Mouse (Mus musculus) frontal cortex, postnatal 25 days (tissue): Measurements from ENCODE around the gene Aebp1.

Source experiments
- DNase-seq, 2 experiments: peaks; one replicate each; pipeline ENCODE4 v3.0.0; 2022; ENCODE audit warnings: low spot score in 2 of 2

Gene Aebp1

GRCm38 (mm10) chr11:5893807-5894206, 32.1 kb downstream of the Aebp1 start:
- DNase-seq = no peak

DNA sequence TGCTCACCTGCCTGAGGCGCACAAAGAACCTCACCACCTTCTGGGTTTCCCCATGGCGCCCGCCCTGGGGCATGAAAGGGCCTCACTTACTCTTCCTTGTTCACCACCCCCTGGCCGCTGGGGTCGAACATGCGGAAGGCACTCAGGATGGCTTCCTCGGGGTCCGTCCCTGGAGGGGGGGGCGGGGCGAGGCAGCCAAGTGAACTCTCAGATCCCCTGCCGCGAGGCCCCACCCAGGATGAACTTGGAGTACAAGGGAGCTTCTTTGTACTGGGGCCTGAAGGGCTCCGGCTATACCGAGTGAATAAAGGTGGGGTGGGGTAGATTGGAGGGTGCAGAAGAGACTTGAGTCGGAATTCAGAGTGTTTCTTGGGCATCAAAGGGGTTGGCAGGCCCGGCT, 35.5 kb downstream of the Aebp1 start:
- DNase-seq = no peak

DNA sequence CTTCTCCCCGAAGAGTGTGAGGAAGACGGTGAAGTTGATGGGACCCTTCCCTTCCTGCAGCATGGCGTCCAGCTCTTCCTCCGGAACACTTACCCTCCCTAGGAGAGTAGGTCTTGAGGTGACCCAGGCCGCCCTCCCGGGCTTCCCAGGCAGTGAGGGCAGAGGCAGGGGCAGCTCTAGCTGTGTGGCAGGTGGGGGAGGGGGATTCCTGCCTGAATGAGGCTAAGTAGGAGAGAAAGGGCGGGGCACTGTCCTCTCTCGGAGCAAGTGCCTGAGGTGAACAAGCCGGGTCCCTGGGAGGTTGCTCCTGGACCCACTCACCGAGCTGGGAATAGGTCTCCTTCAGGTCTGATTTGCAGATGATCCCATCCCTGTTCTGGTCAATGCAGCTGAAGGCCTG, 36.1 kb downstream of the Aebp1 start:
- no peak for DNase-seq

DNA sequence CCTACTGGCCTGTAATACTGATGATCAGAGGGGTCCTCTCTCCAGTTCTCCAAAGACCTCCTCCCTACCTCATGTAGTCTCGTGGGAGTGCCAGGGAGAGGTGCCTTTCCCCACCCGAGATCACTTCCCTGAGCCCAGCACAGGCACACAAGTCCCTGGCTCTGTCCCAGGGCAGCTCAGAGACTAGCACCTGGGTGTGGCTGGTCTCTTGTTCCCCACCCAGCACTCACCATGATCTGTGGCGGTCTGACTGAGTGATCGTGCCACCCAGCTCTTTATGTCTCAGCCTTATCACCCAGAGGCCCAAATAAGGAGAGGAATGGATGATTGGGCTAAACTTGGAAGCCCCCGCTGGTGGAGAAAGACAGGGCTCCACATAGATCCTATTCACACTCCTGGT, 36.8 kb downstream of the Aebp1 start, which contains the start of gene Myl7:
Gene Myl7, minus strand, starts transcription at position 252 of the 400 bp plus-strand sequence.
- DNase-seq = no peak

- DNase-seq = no peak
Measured at GRCm38 (mm10) chr11:5899286-5899685, 37.5 kb downstream of the Aebp1 start.

DNA sequence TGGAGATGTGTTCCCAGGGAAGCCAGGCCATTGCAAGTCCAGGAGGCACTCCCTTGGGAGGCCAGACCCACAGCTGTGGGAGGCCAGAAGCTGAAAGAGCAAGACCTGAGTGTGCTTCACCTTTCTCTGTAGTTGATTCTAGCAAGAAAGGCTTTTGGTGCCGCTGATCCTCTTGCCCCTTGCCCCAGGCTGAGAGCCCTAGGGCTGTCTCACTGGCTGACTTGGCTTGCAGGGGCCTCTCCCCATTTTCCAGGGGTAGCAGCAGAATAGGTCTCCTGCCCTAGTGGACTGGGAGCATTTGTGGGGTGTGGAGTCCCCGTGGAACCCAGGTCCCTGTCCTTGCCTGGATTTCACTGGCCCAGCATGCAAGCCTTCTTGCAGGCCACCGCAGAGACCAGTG, 39.6 kb downstream of the Aebp1 start:
- no peak for DNase-seq

GRCm38 (mm10) chr11:5901950-5902349, 40.2 kb downstream of the Aebp1 start:
- no peak for DNase-seq

GRCm38 (mm10) chr11:5902390-5902789, 40.6 kb downstream of the Aebp1 start:
- DNase-seq = no peak

- no peak for DNase-seq
Measured at GRCm38 (mm10) chr11:5903844-5904243, 42.1 kb downstream of the Aebp1 start.

DNA sequence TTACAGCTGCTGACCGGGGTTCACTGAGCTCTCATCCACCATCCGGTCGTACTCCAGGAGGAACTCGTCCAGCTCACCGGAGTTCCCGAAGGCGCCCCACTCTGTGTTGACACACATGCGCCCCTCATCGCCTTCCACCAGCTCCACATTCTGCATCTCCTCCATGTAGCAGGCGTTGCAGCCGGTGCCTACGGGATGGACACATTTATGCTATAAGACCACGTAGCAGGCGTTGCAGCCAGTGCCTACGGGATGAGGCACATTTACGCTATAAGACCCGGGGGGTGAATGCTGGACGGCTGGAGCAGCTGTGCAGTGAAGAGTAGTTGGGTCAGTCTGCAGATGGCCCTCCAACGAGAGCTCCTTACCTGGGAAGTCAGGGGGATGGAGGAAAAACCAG, 42.6 kb downstream of the Aebp1 start:
- no peak for DNase-seq

DNA sequence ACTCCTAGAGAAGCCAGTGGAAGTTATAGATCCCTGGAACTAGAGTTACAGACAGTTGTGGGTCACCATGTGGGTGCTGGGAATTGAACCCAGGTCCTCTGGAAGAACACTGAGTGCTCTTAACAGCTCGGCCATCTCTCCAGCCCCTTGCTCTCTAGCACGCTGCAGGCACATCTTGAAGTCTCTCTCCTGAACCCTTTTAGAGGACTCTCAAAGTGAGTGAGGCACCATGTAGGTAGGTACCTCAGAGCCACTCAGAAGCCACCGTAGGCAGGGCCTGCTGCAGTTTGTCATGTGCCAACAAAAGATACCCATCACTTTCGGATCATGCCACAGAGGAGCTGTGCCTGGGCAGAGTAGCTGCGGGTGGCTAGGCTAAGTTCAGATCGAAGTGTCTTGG, 43.1 kb downstream of the Aebp1 start:
- DNase-seq = no peak

- no peak for DNase-seq
Measured at GRCm38 (mm10) chr11:5905778-5906518, 44.2 kb downstream of the Aebp1 start.

DNA sequence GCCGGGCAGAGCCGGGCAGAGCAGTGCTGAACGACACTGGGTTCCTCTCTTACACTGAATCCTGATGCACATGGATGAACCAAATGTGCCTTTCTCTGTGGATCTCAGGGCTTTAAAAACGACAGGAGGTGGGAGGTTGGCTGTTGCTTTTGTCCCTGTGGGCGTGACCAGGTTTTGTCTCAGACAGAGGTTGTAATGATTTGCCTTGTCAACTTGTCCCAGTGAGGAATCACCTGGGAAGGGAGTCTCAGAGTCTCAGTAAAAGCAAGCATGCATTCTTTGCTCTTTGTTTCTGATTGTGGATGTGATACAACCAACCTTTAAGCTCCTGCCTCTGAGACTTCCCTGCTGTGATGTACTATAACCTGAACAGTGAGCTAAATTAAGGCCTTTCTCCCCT, 45.3 kb downstream of the Aebp1 start:
- DNase-seq = no peak

DNA sequence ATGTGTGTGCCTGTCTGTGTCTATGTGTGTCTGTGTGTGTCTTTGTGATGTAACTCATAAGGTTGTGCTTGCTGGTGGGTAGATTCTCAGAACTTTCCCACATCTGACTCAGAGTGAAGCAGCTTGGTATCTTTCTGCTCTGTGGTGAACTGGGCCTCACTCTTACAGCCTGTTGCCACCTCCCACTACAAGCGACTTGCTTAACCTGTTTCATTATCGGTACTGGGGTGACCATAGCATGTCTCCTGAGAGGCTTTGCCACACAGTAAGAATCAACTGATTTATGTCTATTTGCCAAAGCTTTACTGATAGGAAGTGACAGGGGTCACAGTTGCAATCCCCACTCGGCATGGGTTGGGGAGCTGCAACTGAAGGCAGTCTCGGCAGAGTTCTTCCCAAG, 46.9 kb downstream of the Aebp1 start:
- no peak for DNase-seq

GRCm38 (mm10) chr11:5912635-5913034, 50.9 kb downstream of the Aebp1 start:
- peak; percentile 62 to 68 for DNase-seq

GRCm38 (mm10) chr11:5913256-5913655, 51.5 kb downstream of the Aebp1 start:
- DNase-seq = no peak

DNA sequence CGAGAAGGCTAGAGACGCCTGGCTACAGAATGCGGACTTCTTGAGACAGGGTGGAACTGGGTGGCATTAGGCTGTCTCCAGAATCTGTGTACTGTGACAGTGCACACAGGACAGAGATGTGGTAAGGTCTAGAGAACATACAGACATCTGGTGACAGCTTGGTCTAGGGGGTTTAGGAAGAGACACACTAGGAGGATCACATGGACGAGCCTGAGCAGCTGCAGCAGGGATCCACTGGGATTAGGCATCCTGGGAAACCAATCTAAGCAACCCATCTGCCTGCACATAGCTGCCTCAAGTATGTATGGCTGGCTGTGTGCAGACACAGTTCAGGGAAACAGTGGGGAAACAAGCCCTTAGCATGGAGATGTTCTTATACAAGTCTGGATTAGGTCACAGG, 52.2 kb downstream of the Aebp1 start:
- no peak for DNase-seq

GRCm38 (mm10) chr11:5914940-5915339, 53.2 kb downstream of the Aebp1 start:
- DNase-seq = no peak

GRCm38 (mm10) chr11:5915429-5916177, 53.9 kb downstream of the Aebp1 start:
- DNase-seq = no peak

DNA sequence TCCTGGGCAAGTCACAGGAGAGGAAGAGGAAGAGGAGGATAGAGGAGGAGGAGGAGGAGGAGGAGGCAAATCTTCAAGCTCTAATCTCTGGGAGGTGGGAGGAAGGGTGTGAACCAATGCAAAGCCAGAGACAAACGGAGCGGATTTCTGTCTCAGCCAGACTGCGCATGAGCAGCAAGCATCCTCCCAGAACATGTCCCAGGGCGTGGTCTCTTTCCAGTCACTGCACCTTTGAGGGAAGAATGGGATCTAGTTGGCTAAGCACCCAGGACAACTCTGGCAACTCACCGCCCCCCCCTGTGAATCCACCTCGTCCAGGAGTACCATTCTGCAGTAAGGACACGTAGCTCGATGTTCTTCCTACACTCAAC, 54.4 kb downstream of the Aebp1 start:
- no peak for DNase-seq

DNA sequence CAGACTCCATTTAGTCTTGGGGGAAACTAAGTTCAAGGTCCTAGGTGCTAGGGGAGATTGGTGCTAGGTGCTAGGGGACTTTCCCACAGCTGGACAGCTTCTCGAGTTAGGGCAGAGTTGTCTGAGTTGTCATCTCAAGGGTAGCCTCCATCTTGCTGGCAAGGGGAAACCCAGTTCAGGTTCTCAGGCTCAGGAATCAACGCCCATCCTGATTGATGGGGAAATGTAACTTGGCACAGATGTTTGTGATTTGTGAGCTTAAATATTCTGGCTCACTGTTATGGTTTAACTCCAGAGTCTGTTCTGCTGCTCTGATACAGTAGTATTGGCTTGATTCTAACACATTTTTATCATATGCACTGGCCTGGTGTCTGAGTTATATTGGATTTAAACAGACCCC, 56.4 kb downstream of the Aebp1 start:
- no peak for DNase-seq

DNA sequence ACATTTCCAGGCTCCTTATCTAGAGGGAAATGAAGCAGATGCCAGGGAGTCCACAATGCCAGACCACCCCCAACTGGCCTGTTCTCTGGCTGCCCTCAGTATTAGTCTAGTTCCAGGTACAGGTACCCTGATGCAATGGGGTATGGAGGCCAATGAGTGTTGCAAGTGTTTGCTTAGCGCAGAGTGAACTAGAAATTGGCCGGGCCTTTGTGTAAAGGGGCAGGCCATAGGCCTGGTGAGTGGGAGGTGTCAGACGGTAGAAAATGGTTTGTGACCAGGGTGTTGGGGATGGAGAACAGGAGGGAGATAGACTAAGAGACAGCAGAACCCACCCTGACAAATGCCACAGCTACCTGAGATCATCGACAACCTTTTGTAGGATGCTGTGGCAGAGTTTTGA, 57.9 kb downstream of the Aebp1 start:
- no peak for DNase-seq

DNA sequence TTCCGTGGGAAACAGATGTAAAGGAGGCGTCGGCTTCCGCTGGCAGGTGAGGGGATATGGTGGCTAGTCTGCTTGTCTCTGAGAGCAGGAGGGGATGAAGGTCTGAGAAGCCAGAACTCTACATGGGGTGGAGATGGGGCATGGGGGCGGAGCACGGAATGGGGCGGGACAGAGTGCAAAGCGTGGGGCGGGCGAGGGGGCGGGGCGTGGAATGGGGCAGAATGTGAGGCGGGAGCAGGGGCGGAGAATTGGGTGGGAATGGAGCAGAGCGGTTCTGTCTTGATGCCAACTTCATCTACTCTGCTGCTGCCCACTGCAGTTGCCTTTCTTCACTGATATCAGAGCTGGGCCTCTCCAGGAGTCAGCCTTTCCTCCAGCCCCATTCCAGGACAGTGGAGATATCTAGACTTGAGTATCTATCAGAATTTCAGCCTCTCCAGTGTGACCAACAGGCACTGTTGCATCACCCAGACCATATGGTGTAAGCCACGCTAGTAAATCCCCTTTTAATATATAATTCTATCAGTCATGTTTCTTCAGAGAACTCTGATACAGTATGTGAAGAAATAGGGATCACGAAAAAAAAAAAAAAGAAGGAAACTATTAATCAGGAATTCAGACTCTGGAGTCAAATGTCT, 58.7 kb downstream of the Aebp1 start:
- DNase-seq = no peak
